Mouse (Mus musculus) cerebellum, adult 8-10 months (tissue): ENCODE data around the gene Alox5ap.

Source experiments
- DNase-seq: peaks from one replicate; pipeline ENCODE4 v3.0.0; 2022

Alox5ap gene

DNA sequence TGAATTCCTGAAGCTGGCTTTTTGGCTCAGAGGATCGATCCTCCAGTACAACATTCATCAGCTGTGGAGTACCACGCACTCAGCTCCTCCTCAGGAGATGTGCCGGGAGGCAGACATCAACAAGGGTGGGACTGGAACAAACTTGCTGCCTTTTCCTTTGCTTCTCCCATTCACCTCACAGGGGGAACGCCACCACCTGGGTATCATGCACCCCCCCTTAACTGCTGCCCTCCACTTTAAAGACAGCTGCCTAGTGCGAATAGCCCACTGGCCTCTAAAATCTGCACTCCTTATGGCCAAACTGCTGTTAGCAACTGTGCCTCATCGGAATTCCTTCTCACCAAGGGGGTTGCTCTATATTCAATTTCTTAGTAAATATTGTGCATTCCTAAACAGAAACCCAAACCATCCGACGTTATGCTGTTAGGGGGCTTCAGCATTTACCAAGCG lies 55.3 kb downstream of the Alox5ap start:
- DNase-seq = no peak

DNA sequence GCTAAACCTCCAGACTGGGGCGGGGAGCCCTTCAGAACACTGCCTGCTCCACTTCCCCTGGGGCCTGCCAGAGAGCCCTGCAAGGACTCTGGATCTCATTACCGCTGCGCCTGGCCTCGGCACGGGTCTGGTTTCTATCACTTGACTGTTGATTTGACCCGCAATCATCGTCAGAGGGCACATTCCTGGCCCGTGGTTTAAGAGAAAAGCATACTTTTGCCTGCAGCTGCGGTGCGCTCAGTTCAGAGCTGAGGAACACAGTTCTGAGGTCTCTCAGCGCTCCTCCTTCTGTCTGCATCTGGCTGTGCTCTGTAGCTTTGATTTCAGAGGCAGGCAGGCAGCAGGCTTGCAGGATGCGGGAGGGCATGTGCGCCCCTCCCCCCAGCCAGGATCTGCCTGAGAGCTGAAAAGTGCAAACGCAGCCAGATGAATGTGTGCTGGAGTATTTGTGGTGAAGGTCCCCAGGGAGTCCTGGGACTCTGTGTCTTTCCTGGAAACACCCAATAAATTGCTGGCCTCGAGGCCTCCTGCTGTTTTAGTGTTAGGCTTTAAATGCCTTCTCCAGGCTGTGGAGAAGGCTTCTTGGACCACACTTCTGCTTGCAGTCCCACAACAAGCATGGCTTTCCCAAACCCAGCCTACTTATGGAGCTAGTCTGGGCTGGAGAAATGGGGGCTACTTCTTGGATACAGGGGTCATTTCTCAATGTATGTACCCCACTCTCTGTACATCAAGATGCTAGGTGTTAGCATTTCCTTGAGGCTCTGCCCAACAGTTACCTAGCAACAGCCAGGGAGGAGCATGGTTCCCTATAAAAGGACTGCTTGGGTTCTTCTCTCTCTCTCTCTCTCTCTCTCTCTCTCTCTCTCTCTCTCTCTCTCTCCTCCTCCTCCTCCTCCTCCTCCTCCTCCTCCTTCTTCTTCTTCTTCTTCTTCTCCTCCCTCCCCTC lies 56.2 kb downstream of the Alox5ap start:
- no peak for DNase-seq

DNA sequence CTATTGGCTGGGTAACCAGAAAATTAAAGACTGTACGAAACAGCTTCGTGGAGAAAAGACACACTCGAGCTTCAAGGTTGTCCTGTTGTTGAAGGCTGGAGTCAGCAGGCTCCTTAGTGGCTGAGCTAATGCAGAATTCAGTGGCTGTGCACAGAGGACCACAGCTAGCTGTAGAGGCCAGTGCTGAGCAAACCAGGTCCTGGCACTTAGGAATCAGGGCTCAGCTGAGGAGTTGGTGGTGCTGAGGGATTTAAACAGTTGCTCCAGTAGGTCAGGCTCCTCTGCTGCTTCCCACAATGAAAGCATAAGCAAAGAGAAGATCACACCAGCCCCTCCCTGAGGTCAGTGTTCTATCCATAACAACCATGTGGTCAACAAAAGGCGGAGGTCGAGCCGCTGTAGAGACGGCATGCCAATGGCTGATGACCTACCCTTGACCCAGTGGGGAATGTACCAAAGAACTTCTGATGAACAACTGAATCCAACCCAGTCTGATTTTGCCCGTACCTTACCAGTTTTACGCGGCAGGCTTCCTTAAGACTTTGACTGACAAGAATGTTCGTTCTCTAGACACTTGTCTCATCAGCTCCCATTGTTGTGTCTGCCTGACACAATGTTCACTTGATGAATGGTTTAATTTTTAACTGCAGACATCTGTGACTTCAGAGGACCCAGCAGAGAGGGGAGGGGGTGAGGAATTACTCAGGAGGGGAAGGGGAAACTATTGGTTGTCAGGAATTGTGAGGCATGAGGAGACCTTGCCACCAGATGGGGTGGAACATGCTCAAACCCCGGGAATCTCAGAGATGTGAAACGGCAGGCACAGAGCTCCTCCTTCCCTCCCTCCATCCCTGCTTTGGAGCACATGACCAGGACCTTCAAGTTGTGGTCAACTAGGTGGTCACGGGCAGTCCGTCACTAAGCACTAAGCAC lies 57.6 kb downstream of the Alox5ap start:
- DNase-seq = no peak

DNA sequence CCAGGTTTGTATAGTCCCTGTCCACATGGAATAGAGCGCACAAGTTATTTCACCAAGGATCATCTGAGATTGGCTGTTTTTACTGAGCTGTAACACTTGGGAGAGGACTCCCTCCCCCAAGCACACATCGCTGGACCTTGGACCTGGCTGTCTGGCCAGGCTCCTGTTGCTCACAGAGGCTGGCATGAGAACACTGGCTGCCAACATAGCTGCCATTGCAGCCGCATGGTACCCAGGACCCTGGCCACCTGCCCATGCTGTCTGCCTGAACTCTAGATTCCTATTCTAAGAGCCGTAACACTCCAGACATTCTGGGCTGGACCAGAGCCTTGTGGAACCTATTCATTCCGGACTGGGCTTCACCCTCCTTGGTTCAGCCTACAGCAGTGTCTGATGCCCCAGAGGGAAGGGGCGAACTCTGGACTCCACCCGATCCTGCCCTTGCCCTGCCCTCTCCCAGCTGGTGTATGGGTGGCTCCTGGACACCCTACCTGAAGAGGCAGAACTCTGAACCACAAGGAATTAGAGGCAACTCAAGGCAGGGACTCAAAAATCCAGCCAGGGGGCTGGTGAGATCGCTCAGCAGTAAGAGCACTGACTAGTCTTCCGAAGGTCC lies 58.5 kb downstream of the Alox5ap start:
- DNase-seq = no peak

DNA sequence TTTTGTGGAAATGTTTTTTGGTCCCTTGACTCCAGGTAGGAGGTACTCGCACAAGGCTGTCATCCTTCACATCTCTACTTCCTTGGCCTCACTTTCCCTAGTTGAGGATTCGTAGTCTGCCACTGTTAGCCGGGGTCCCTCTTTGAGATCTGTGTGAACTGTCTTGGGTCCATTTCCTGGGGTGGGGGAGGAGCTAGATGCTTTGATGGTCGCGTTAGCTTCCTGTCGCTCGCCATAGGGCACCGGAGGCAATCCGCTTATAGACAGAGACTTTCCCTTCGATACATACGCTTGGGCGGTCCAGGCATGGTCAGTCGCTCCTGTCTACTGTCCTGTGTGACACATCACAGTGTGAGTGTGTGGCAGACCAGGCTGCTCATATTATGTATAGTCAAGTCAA lies 60.2 kb downstream of the Alox5ap start:
- DNase-seq = no peak

DNA sequence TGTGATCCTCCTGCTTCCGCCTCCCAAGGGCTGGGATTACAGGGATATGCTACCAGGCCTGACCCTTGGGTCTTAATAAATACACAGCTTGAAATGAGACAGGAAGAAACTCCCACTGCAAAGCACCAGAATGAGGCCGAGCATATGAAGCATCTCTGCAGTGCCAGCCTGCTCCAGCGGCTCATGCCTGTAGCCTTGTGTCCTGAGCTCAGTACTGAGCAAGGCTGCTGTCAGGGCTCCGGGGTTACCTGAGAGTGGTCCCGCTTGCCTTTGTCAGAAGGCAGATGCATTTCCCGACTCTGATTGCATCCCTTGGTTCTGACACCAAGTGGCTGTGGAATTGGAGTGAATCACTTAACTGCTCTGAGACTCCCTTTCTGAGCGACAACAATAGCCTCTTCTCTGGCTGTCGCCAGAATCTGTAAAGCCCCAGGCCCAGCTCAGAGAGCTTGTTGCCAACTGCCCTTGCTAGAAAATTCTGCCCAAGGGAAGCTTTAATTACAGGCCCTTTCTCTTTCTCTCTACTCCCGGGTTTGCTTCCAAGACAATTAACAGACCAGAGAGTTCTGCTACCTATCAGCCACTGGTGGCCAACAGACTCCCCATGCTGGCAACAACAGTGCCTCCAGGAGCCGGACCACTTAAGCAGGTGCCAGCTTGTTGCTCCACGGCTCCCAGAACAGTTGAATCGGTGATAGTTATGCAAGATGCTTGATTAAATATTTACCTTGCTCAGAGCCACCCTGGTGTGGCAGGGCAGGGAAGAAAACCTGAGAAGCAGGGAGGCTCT lies 64.7 kb downstream of the Alox5ap start:
- DNase-seq = no peak

DNA sequence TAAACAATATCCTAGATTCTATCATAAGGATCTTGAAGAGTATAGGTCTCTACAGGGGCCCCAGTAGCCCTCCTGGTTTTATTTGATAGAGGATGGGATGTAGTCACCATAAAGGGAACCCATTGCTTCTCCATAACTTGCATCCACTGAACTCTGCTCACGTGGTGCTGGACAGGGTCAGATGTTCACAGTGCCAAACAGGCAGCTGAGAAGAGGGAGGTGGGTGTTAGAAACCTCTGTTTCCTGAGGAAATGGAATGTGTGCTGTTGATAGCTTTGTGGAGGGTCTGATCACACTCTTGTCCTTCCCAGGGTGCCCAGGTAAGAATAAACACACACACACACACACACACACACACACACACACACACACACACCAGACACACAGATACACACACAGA lies 66.0 kb downstream of the Alox5ap start:
- DNase-seq = no peak

DNA sequence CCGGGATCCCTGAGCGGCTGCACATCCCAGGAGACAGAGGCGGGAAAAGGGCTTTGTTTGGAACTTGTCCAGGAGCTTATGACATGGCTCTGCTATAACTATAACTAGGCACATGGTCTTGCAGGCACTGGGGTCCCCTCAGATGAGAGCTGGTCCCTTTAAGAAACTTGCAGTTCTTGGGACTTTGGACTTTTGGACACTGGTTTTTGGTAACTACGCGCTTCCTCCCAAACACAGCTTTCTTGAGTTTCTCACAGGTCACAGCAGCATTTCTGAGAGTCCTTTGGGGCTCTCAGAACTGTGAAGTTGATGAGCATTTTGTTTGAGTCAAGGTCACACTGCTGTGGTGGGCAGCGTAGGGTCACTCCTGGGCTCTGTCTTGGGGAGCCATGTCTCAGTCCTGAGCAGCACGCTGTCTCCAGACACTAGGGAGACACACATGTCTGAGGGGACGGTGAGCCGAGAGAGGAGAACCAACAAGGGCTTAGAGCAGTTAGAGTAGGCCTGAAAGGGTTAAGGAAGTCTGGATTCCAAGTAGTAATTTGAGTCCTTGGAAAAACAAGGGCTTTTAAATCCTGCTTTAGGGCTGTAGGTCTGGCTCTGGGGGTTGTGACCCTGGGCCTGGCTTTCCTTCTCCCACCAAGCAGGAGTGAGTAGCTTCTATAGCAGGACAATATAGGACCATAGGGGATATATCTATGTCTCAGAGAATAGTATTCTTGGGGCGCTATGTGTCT lies 67.0 kb downstream of the Alox5ap start:
- DNase-seq = no peak

DNA sequence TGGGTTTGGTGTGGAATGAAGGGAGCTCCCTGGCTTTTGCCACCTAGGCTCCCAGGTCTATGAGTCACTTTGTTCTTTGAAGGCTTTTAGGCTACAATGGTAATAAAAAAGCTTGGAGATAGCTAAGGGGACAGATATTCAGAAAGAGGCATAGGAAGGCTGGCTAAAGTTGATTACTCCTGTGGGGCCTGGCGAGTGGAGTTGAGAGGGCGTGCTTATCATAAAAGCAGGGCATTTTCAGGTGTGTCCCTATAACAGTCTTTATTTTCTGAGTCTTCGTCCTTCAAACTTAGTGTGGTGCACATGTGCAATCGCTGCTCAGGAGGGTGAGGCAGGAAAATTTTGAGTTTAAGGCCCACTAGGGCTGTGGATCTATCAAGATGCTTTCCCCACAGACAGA lies 68.2 kb downstream of the Alox5ap start:
- DNase-seq = no peak

DNA sequence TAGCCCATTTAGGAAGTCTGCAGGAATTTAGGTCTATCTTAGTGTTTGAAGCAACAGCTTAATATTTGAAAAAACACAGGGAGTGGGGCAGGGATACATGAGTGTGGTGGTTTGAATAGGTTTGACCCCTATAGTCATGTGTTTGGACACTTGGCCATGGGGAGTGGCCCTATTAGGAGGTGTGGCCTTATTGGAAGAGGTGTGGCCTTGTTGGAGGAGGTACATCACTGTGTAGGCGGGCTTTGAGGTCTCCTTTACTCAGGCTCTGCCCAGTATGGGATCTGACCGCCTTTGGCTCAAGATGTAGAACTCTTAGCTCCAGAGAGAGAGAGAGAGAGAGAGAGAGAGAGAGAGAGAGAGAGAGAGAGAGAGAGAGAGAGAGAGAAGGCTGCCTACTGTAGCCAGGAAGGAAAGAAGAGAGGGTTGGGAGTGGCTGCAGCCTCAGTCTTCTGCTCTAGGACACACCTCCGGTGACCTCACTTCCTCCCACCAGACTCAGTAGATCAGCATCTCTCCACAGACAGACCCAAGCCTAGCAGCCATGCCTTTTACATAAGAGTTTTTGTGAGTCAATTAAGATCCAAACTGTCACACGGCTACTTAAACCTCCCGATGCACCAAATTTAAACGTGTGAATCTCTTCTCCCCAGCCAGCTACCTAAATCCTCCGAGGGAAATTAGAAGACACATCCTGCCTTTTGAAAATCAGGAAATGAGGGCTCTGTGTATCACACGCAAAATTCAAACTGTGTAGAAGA lies 69.6 kb downstream of the Alox5ap start:
- no peak for DNase-seq

DNA sequence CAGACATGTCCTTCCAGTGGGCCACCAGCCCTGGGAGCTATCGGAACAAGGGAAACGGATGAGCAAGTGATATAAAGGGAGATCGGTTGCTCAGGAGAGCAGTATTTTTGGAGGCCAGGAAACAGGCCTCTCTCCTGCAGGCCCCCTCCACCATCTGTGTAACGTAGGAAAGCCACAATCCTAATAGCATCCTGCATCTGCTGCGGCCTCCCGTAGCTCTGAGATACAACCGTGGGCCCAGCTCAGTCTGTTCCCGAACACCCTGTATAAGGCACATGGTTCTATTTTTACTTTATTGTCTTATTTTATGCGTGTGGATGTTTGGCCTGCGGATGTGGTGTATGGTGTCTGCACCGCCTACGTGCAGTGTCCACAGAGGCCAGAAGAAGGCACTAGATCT lies 70.4 kb downstream of the Alox5ap start:
- no peak for DNase-seq

DNA sequence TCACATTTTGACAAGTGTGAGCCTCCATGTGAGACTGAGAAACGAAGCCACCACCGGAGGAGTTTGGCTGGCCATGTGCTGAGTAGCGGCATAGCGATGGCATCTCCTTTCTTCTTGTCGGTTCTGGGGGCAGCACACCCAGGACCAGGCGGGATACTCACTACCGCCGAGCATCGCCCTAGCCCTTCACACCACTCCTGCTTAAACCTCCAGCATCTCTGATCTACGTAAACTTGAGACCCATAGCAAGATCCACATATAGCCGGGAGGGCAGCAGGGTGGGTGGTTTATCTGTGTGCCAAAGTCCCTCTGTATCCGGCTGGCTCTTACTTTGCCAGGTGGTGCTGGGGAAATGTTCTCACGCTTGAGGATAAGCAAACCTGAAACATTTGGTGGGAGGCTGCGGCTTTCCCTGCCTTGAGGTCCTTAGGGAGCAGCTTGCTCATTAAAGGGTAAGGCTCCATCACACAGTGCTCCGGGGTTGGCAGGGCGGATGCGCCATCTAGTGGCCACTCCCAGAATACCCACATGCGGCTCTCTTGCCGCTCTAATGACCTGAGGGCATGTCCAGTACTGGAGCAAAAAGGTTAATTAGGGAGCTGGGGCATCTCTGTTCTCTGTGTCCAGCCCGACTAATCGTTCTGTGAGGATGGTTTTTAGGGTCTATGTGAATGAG lies 71.1 kb downstream of the Alox5ap start:
- DNase-seq = peak; percentile 87

DNA sequence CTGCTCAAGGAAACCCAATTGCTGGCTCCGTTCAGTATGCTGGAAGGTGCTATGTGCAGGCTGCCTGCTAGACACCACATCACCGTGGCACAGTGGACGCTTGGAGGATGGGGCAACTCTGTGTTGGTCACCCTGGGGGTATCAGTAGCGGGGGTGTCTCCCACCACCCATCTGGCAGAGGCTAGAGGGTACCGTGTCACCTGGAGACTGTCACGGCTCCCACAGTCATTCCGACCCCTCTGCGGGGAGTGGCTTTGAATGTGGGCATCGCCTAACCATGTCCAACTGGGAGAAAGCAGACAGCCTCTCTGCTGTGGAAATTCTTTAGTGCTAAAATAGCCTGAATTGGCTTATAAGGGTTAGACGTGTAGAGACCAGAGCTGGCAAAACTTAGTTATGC lies 72.6 kb downstream of the Alox5ap start:
- DNase-seq = no peak
